Mouse (Mus musculus) granulocyte monocyte progenitor cell, adult 5-6 weeks (primary cell): Measurements from ENCODE around the gene Cd300c. TPM values are rescaled to one million over a fixed set of nuclear protein-coding genes. Genes with fewer than 3 reads are reported as not detected.

Experiments used
- total RNA-seq, 2 experiments: library from RNA; stranded (forward) in 1 of 2; stranded (reverse) in 1 of 2; fragments of 200-712, 200-1000 nt in 1 of 2; fragments of >200 nt in 1 of 2; fragmentation: Nextera tagmentation in 1 of 2; gene quantifications; 2 replicates each; pipeline ENCODE4 v1.2.3; 2014 to 2017

The Cd300c gene
- total RNA-seq, 2 experiments from 2014 or later = not detected

Other genes starting within 250 kb of the Cd300c start
- not detected in 2 replicates for gene Dnaic2, start 241.7 kb downstream of the Cd300c start, total RNA-seq (2014; fragmentation: Nextera tagmentation)
- not detected in 2 replicates for gene Dnaic2, start 241.7 kb downstream of the Cd300c start, total RNA-seq (2017)
- gene Kif19a, start 203.8 kb downstream of the Cd300c start, total RNA-seq (2014; fragmentation: Nextera tagmentation) = 1.3 TPM in 1 of 2 replicates, not detected in the other
- not detected in 2 replicates for gene Kif19a, start 203.8 kb downstream of the Cd300c start, total RNA-seq (2017)
- gene Btbd17, start 173.2 kb downstream of the Cd300c start, total RNA-seq (2014; fragmentation: Nextera tagmentation) = 0.54 TPM in 1 of 2 replicates, not detected in the other
- not detected in 2 replicates for gene Btbd17, start 173.2 kb downstream of the Cd300c start, total RNA-seq (2017)
- not detected in 2 replicates for gene Gpr142, start 170.2 kb downstream of the Cd300c start, total RNA-seq (2014; fragmentation: Nextera tagmentation)
- not detected in 2 replicates for gene Gpr142, start 170.2 kb downstream of the Cd300c start, total RNA-seq (2017)
- gene Gprc5c, start 118.0 kb downstream of the Cd300c start, total RNA-seq (2014; fragmentation: Nextera tagmentation) = not detected in 2 replicates
- not detected in 2 replicates for gene Gprc5c, start 118.0 kb downstream of the Cd300c start, total RNA-seq (2017)
- gene Cd300a, start 79.1 kb downstream of the Cd300c start, total RNA-seq (2014; fragmentation: Nextera tagmentation) = 11.4 and 12.6 TPM in 2 replicates
- 14.3 and 20.8 TPM in 2 replicates for gene Cd300a, start 79.1 kb downstream of the Cd300c start, total RNA-seq (2017)
- gene Cd300lb, start 34.8 kb downstream of the Cd300c start, total RNA-seq (2014; fragmentation: Nextera tagmentation) = 24.4 and 25.9 TPM in 2 replicates
- gene Cd300lb, start 34.8 kb downstream of the Cd300c start, total RNA-seq (2017) = 17.4 and 17.7 TPM in 2 replicates
- gene Cd300ld, start 20.8 kb upstream of the Cd300c start, total RNA-seq (2014; fragmentation: Nextera tagmentation) = not detected in 2 replicates
- gene Cd300ld, start 20.8 kb upstream of the Cd300c start, total RNA-seq (2017) = 0.10 and 1.2 TPM in 2 replicates
- gene Cd300c2, start 32.7 kb upstream of the Cd300c start, total RNA-seq (2014; fragmentation: Nextera tagmentation) = 1.1 and 2.2 TPM in 2 replicates
- 0.60 and 1.3 TPM in 2 replicates for gene Cd300c2, start 32.7 kb upstream of the Cd300c start, total RNA-seq (2017)
- not detected in 2 replicates for gene Cd300ld2, start 47.0 kb upstream of the Cd300c start, total RNA-seq (2014; fragmentation: Nextera tagmentation)
- gene Cd300ld2, start 47.0 kb upstream of the Cd300c start, total RNA-seq (2017) = not detected in 2 replicates
- not detected in 2 replicates for gene Cd300ld4, start 57.9 kb upstream of the Cd300c start, total RNA-seq (2014; fragmentation: Nextera tagmentation)
- not detected in 2 replicates for gene Cd300ld4, start 57.9 kb upstream of the Cd300c start, total RNA-seq (2017)
- gene Cd300ld5, start 68.6 kb upstream of the Cd300c start, total RNA-seq (2014; fragmentation: Nextera tagmentation) = not detected in 2 replicates
- gene Cd300ld5, start 68.6 kb upstream of the Cd300c start, total RNA-seq (2017) = not detected in 2 replicates
- gene Cd300ld3, start 79.3 kb upstream of the Cd300c start, total RNA-seq (2014; fragmentation: Nextera tagmentation) = not detected in 2 replicates
- gene Cd300ld3, start 79.3 kb upstream of the Cd300c start, total RNA-seq (2017) = not detected in 2 replicates
- gene Cd300e, start 93.0 kb upstream of the Cd300c start, total RNA-seq (2014; fragmentation: Nextera tagmentation) = not detected in 2 replicates
- not detected in 2 replicates for gene Cd300e, start 93.0 kb upstream of the Cd300c start, total RNA-seq (2017)
- 6.5 and 15.1 TPM in 2 replicates for gene Rab37, start 122.3 kb upstream of the Cd300c start, total RNA-seq (2014; fragmentation: Nextera tagmentation)
- 7.1 and 10.0 TPM in 2 replicates for gene Rab37, start 122.3 kb upstream of the Cd300c start, total RNA-seq (2017)
- not detected in 2 replicates for gene Cd300lf, start 164.8 kb upstream of the Cd300c start, total RNA-seq (2014; fragmentation: Nextera tagmentation)
- 0.46 and 2.8 TPM in 2 replicates for gene Cd300lf, start 164.8 kb upstream of the Cd300c start, total RNA-seq (2017)
- gene Slc9a3r1, start 194.2 kb upstream of the Cd300c start, total RNA-seq (2014; fragmentation: Nextera tagmentation) = 37.4 and 55.9 TPM in 2 replicates
- 48.2 and 50.3 TPM in 2 replicates for gene Slc9a3r1, start 194.2 kb upstream of the Cd300c start, total RNA-seq (2017)
- 11.5 and 12.8 TPM in 2 replicates for gene Tmem104, start 218.3 kb upstream of the Cd300c start, total RNA-seq (2014; fragmentation: Nextera tagmentation)
- gene Tmem104, start 218.3 kb upstream of the Cd300c start, total RNA-seq (2017) = 2.4 and 3.6 TPM in 2 replicates
- gene Nat9, start 218.7 kb upstream of the Cd300c start, total RNA-seq (2014; fragmentation: Nextera tagmentation) = 27.1 and 27.5 TPM in 2 replicates
- gene Nat9, start 218.7 kb upstream of the Cd300c start, total RNA-seq (2017) = 21.3 and 28.0 TPM in 2 replicates